Mouse (Mus musculus) thymus, adult 2 months (tissue): ENCODE results near the gene Mylk. TPM values are rescaled to one million over a fixed set of nuclear protein-coding genes. Genes with fewer than 3 reads are reported as not detected.

ENCODE experiments used
- DNase-seq: peaks from one replicate; pipeline ENCODE4 v3.0.0; 2021
- H3K27ac ChIP-seq: fragments of 200-500 bp; 2 replicates; pipeline ENCODE4 v1.5.1; 2012; ENCODE audit warnings: low read length, control low read depth; ENCODE audit not compliant: control insufficient read depth, insufficient read depth
- H3K27me3 ChIP-seq: fragments of 200-500 bp; 2 replicates; pipeline ENCODE4 v1.6.1; 2012; ENCODE audit warnings: mild to moderate bottlenecking, low read length, moderate library complexity, mixed read lengths; ENCODE audit not compliant: control insufficient read depth, insufficient read depth
- H3K36me3 ChIP-seq: fragments of 200-500 bp; 2 replicates; pipeline ENCODE4 v1.6.1; 2012; ENCODE audit warnings: mild to moderate bottlenecking, low read length, moderate library complexity; ENCODE audit not compliant: control insufficient read depth, insufficient read depth
- H3K4me1 ChIP-seq: fragments of 200-500 bp; replicated peaks from 2 replicates; pipeline ENCODE4 v1.6.1; 2012; ENCODE audit warnings: low read length; ENCODE audit not compliant: control insufficient read depth, insufficient read depth
- H3K4me3 ChIP-seq: fragments of 200-500 bp; 2 replicates; pipeline ENCODE4 v1.5.1; 2012; ENCODE audit warnings: mild to moderate bottlenecking, low read length, control low read depth, moderate library complexity; ENCODE audit not compliant: control insufficient read depth, insufficient read depth
- CTCF ChIP-seq: fragments of 200-500 bp; IDR thresholded peaks from 2 replicates; pipeline ENCODE4 v1.5.1; 2012; ENCODE audit warnings: mild to moderate bottlenecking, control low read depth, low read length, moderate library complexity, borderline replicate concordance; ENCODE audit not compliant: control insufficient read depth, poor library complexity, insufficient read depth; ENCODE audit errors: extremely low read depth
- POLR2A ChIP-seq: fragments of 200-500 bp; IDR thresholded peaks from 2 replicates; pipeline ENCODE4 v1.6.1; 2012; ENCODE audit warnings: mild to moderate bottlenecking, low read length, control low read depth, moderate library complexity; ENCODE audit not compliant: control insufficient read depth, poor library complexity, insufficient read depth; ENCODE audit errors: extremely low read depth
- WGBS: fragments of 180-500 bp; shearing (Covaris S2); methylation state at CpG from one replicate; pipeline ENCODE4 v1.1.7; 2018; 5-methylcytosine and 5-hydroxymethylcytosine counted together
- polyA plus RNA-seq: library from polyadenylated mRNA; depleted of rRNA; stranded (reverse); fragments of >200 nt; gene quantifications from 2 replicates; pipeline ENCODE4 v1.2.3, GENCODE M21; 2012

The Mylk gene
- polyA plus RNA-seq, 1 experiment: 7.2 TPM

DNA sequence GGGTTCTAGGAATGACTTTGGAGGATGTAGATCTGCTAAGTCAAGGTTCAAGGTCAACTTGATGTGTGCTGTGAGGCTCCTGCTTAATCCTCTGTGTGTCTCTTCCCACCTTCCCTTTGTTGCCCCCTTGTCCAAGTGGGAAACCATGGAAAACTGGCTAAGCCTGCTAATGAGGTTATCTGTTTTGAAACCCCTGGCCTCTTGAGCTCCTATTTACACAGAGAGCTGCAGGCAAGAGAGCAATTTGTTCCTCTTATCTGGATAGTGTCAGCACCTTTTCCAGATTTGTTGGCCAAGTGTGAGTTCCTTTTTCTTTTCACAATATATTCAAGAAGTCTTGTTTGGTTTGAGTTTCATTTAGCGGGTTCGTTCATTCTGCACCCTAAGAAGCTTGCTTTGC, 186.3 kb downstream of the Mylk start:
- Histone ChIP-seq H3K27me3 (no peaks in the 10 kb centered on the region), H3K4me1 (no peaks in the 10 kb centered on the region), H3K36me3 (no peaks in the 10 kb centered on the region), H3K4me3 (no peak overlapping the region), H3K27ac (no peak overlapping the region)
- no peak for DNase-seq
- WGBS: 52% methylated on average over 2 of the region's 2 CpGs
- TF ChIP-seq CTCF: no peak
- TF ChIP-seq POLR2A: no peak

DNA sequence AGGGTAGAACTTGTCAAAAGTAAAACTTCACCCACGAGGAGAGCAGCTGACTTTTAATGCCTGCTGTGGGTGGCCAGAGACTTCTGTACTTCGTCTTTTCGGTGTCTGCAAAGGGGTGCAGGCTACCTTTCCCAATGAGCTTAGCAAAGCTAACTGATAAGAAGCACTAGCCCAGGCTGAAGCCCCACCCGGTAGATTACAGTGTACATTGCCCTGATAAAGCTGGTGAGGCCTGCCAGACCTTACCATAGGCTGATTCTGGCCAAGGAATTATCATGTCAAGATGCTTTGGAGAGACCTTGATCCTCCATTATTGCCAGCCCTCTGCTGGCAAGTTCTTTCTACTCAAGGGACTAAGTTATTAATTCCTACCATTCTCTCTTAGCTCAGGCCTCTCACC, 188.2 kb downstream of the Mylk start:
- no peak overlapping the region for H3K27ac ChIP-seq

DNA sequence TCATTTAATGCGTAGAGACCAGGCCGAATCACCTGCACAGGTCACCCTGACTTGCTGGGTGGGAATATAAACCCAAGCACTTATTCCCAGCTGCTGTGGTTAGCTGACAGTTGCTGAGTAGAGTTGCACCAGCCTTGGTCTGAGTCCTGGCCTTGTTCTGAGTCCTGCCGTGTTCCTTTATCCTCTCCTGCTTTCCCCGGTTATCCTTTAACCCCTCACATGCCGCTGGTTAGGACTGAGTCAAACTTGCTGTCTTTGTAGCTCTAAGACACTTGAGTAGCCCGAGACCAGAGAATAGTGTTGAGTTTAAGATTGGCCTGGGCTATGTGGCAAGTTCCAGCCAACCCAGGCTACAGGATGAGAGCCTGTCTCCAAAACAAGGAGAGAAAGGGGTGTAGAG, 189.5 kb downstream of the Mylk start:
- DNase-seq: no peak
- Histone ChIP-seq H3K4me3 (no peak overlapping the region), H3K36me3 (no peaks in the 10 kb centered on the region), H3K4me1 (no peaks in the 10 kb centered on the region), H3K27ac (no peak overlapping the region), H3K27me3 (no peaks in the 10 kb centered on the region)
- TF ChIP-seq CTCF: no peak
- TF ChIP-seq POLR2A: no peak
- WGBS: 93% methylated on average over 6 of the region's 6 CpGs

More for the DNA sequence above, 188.2 kb downstream of the Mylk start:
- Histone ChIP-seq H3K4me1 (no peaks in the 10 kb centered on the region), H3K4me3 (no peak overlapping the region), H3K27me3 (no peaks in the 10 kb centered on the region), H3K36me3 (no peaks in the 10 kb centered on the region)
- DNase-seq: no peak
- no peak for TF ChIP-seq CTCF
- WGBS: 90% methylated on average over 4 of the region's 4 CpGs

DNA sequence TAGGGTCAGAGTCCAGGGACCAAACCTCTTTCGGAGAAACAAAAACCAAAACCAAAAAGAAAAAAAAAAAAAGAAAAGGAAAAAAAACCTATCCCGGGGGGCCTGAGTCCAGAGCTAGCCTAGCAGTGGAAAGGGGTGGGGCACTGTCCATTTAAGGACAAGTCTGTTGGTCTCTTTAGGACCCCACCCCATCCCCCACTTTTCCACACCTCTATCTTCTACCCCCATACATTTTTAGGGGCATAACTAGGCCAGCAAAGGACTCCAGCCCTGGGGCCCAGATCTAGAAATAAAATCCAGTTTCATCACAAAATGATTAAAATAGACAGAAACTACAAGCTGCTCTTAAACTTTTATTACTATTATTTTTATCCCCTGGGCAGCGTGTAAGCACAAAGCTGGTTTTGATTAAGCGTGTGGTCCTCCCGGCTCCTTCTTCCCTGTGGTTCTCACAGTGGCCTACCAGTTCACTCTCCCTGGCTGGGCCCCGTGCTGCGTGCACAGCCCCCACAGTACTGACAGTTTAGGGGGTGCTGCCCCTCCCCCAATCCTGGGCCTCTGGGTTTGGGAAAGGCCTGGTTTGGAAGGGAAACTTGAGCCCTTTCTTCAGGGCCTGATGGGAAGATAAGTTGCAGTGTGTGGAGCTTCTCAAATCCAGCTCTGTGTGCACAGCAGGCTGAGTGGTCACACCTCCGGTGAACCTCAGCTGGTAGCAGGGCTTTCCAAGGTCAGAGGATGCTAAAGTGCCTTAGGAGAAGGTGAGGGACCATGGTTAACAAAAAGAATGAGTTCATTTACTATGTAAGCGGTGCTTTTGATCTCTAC, 190.7 kb downstream of the Mylk start:
- Histone ChIP-seq H3K27ac (no peak overlapping the region), H3K27me3 (no peaks in the 10 kb centered on the region), H3K4me3 (no peak overlapping the region), H3K36me3 (no peaks in the 10 kb centered on the region), H3K4me1 (no peaks in the 10 kb centered on the region)
- no peak for TF ChIP-seq POLR2A
- no peak for TF ChIP-seq CTCF
- no peak for DNase-seq
- WGBS: 94% methylated on average over 9 of the region's 9 CpGs

DNA sequence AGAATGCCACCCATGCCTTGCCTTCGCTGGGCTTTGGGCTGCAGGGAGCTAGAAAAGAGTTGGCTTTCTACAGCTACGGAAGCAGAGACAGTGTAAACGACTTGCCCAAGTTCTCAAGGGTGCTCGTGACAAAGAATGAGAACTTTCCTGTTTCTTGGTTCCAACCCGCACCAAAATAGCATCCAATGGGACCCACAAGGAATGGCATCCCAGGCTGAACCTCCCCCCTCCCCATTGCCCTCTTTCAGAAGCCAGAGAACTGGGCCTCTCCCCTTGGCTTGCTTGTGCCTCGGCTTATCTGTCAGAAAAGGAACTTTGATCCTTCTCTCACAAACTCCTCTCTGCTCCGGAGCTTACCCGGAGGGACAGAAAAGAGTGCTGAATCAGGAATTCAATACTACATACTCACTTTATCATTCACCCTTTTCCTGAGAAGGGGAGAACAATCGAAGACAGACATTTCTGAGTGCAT, 191.4 kb downstream of the Mylk start:
- Histone ChIP-seq H3K27ac (no peak overlapping the region), H3K36me3 (no peaks in the 10 kb centered on the region)
- 88% methylated on average over 9 of the region's 9 CpGs for WGBS

DNA sequence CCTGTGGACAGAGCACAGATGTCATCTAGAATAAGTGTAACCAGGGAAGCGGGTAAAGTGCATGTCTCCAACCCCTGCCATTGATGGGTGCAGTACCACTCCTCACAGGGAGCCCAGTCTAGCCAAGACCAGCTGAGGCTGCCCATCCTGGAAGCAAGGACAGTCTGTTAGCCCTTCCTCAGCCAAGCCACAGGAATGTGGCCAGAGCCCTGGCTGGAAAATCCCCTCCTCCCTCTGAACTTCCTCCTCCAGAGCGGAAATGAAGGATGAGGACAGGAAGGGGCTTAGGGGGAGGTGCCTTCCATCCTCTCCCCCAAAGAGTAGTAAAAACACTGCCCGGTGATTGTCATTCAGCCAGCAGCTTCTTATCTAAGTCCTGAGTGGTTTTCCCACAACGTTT, 192.6 kb downstream of the Mylk start:
- Histone ChIP-seq H3K27me3 (no peaks in the 10 kb centered on the region), H3K27ac (no peak overlapping the region), H3K4me3 (no peak overlapping the region), H3K36me3 (no peaks in the 10 kb centered on the region), H3K4me1 (no peaks in the 10 kb centered on the region)
- DNase-seq: no peak
- 67% methylated on average over 4 of the region's 4 CpGs for WGBS
- no peak for TF ChIP-seq POLR2A
- no peak for TF ChIP-seq CTCF

More for the DNA sequence above, 191.4 kb downstream of the Mylk start:
- no peak for DNase-seq
- no peak for TF ChIP-seq POLR2A
- TF ChIP-seq CTCF: no peak
- no peak overlapping the region for H3K4me3 ChIP-seq
- H3K4me1 ChIP-seq: no peaks in the 10 kb centered on the region
- H3K27me3 ChIP-seq: no peaks in the 10 kb centered on the region

DNA sequence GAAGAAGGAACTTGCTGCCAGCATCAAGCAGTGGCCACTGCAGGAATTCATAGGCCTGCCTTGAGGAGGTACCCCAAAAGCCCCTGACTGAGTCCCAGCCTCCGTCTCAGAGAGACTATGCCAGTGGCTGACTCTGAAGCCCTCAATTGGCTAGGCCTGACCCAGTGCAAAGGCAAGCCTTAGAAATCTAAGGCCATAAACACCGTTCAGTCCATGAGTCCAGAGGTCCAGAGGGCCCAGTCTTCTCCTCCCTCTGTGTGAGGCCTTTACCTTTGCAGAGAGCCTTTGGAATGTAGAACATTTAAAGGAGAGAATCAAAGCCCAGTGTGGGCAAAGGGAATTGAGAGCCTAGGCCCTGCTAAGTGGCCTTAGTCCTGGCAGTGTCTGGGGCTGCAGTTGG, 193.2 kb downstream of the Mylk start:
- Histone ChIP-seq H3K4me1 (no peaks in the 10 kb centered on the region), H3K27ac (no peak overlapping the region), H3K27me3 (no peaks in the 10 kb centered on the region), H3K4me3 (no peak overlapping the region), H3K36me3 (no peaks in the 10 kb centered on the region)
- WGBS: 98% methylated on average over 2 of the region's 2 CpGs
- TF ChIP-seq POLR2A (no peak), CTCF (no peak)
- no peak for DNase-seq
